Mouse (Mus musculus): ENCODE measurements around the gene Msantd2. TPM values are rescaled to one million over a fixed set of nuclear protein-coding genes. Genes with fewer than 3 reads are reported as not detected.

Msantd2 gene
- polyA plus RNA-seq, 1 experiment from 2014 or later = 17.5 TPM

GRCm38 (mm10) chr9:37501170-37501569, 12.1 kb downstream of the Msantd2 start:
- no peak overlapping the region for H3K4me2 ChIP-seq (ENCODE audit: low read length)
- H3K4me1 ChIP-seq (ENCODE audit: control insufficient read depth in 2 of 2, insufficient read depth in 2 of 2, low read length in 2 of 2) = 0 out of 4 replicates have a peak, but pooled peaks cover 0 to 4% of the 10 kb centered on the region in 2 experiments
- no peaks in the 10 kb centered on the region for H3K36me3 ChIP-seq (ENCODE audit: control insufficient read depth, insufficient read depth, low read length)
- no peaks in the 10 kb centered on the region for H3K9me3 ChIP-seq (ENCODE audit: control insufficient read depth, low read length)
- no peak overlapping the region for H3K9ac ChIP-seq (ENCODE audit: low read length)
- no peak overlapping the region for H3K27ac ChIP-seq (replicated peaks in 1 of 2; ENCODE audit: control insufficient read depth in 1 of 2, insufficient read depth in 1 of 2, low read depth in 2 of 2, low read length in 2 of 2)
- ATAC-seq (ENCODE audit: insufficient number of reproducible peaks, insufficient read depth, low FRiP score, low read depth) = no peak
- no peaks in the 10 kb centered on the region for H3K27me3 ChIP-seq (ENCODE audit: control insufficient read depth, insufficient read depth, low read length)
- no peak overlapping the region for H3K4me3 ChIP-seq (ENCODE audit: control insufficient read depth in 1 of 2, insufficient read depth in 1 of 2, low read depth in 1 of 2, low read length in 2 of 2)
- WGBS = 92% methylated on average over 1 of the region's 1 CpGs

- Histone ChIP-seq H3K9ac (ENCODE audit: low read length) (no peak overlapping the region), H3K36me3 (ENCODE audit: control insufficient read depth, insufficient read depth, low read length) (no peaks in the 10 kb centered on the region), H3K27me3 (ENCODE audit: control insufficient read depth, insufficient read depth, low read length) (no peaks in the 10 kb centered on the region), H3K4me3 (ENCODE audit: control insufficient read depth in 1 of 2, insufficient read depth in 1 of 2, low read depth in 1 of 2, low read length in 2 of 2) (no peak overlapping the region), H3K9me3 (ENCODE audit: control insufficient read depth, low read length) (no peaks in the 10 kb centered on the region), H3K4me1 (ENCODE audit: control insufficient read depth in 2 of 2, insufficient read depth in 2 of 2, low read length in 2 of 2) (0 out of 4 replicates have a peak, but pooled peaks cover 0 to 4% of the 10 kb centered on the region in 2 experiments), H3K4me2 (ENCODE audit: low read length) (no peak overlapping the region), H3K27ac (replicated peaks in 1 of 2; ENCODE audit: control insufficient read depth in 1 of 2, insufficient read depth in 1 of 2, low read depth in 2 of 2, low read length in 2 of 2) (no peak overlapping the region)
- no peak for ATAC-seq (ENCODE audit: insufficient number of reproducible peaks, insufficient read depth, low FRiP score, low read depth)
Measured at GRCm38 (mm10) chr9:37504348-37504747, 15.2 kb downstream of the Msantd2 start.

- H3K36me3 ChIP-seq (ENCODE audit: control insufficient read depth, insufficient read depth, low read length) = no peaks in the 10 kb centered on the region
- 0 out of 4 replicates have a peak, but pooled peaks cover 0 to 4% of the 10 kb centered on the region in 2 experiments for H3K4me1 ChIP-seq (ENCODE audit: control insufficient read depth in 2 of 2, insufficient read depth in 2 of 2, low read length in 2 of 2)
- no peak overlapping the region for H3K4me3 ChIP-seq (ENCODE audit: control insufficient read depth in 1 of 2, insufficient read depth in 1 of 2, low read depth in 1 of 2, low read length in 2 of 2)
- H3K27me3 ChIP-seq (ENCODE audit: control insufficient read depth, insufficient read depth, low read length) = no peaks in the 10 kb centered on the region
- no peaks in the 10 kb centered on the region for H3K9me3 ChIP-seq (ENCODE audit: control insufficient read depth, low read length)
- no peak for ATAC-seq (ENCODE audit: insufficient number of reproducible peaks, insufficient read depth, low FRiP score, low read depth)
- no peak overlapping the region for H3K9ac ChIP-seq (ENCODE audit: low read length)
- H3K27ac ChIP-seq (replicated peaks in 1 of 2; ENCODE audit: control insufficient read depth in 1 of 2, insufficient read depth in 1 of 2, low read depth in 2 of 2, low read length in 2 of 2) = no peak overlapping the region
- 89% methylated on average over 1 of the region's 1 CpGs for WGBS
- H3K4me2 ChIP-seq (ENCODE audit: low read length) = no peak overlapping the region
Measured at GRCm38 (mm10) chr9:37506023-37506422, 16.9 kb downstream of the Msantd2 start.

- Histone ChIP-seq H3K4me2 (ENCODE audit: low read length) (no peak overlapping the region), H3K4me3 (ENCODE audit: control insufficient read depth in 1 of 2, insufficient read depth in 1 of 2, low read depth in 1 of 2, low read length in 2 of 2) (no peak overlapping the region), H3K4me1 (ENCODE audit: control insufficient read depth in 2 of 2, insufficient read depth in 2 of 2, low read length in 2 of 2) (peaks cover 0 to 2% of the 10 kb centered on the region in 2 experiments), H3K9me3 (ENCODE audit: control insufficient read depth, low read length) (no peaks in the 10 kb centered on the region), H3K9ac (ENCODE audit: low read length) (no peak overlapping the region), H3K27me3 (ENCODE audit: control insufficient read depth, insufficient read depth, low read length) (no peaks in the 10 kb centered on the region), H3K36me3 (ENCODE audit: control insufficient read depth, insufficient read depth, low read length) (no peaks in the 10 kb centered on the region), H3K27ac (replicated peaks in 1 of 2; ENCODE audit: control insufficient read depth in 1 of 2, insufficient read depth in 1 of 2, low read depth in 2 of 2, low read length in 2 of 2) (no peak overlapping the region)
- WGBS = 93% methylated on average over 2 of the region's 2 CpGs
- ATAC-seq (ENCODE audit: insufficient number of reproducible peaks, insufficient read depth, low FRiP score, low read depth) = no peak
Measured at GRCm38 (mm10) chr9:37512097-37512496, 23.0 kb downstream of the Msantd2 start.

- peaks cover 9% of the 10 kb centered on the region for H3K36me3 ChIP-seq (ENCODE audit: control insufficient read depth, insufficient read depth, low read length)
- ATAC-seq (ENCODE audit: insufficient number of reproducible peaks, insufficient read depth, low FRiP score, low read depth) = no peak
- no peak overlapping the region for H3K4me3 ChIP-seq (ENCODE audit: control insufficient read depth in 1 of 2, insufficient read depth in 1 of 2, low read depth in 1 of 2, low read length in 2 of 2)
- no peaks in the 10 kb centered on the region for H3K27me3 ChIP-seq (ENCODE audit: control insufficient read depth, insufficient read depth, low read length)
- H3K4me1 ChIP-seq (ENCODE audit: control insufficient read depth in 2 of 2, insufficient read depth in 2 of 2, low read length in 2 of 2) = peaks cover 0 to 2% of the 10 kb centered on the region in 2 experiments
- no peaks in the 10 kb centered on the region for H3K9me3 ChIP-seq (ENCODE audit: control insufficient read depth, low read length)
- no peak overlapping the region for H3K4me2 ChIP-seq (ENCODE audit: low read length)
- WGBS = 60% methylated on average over 3 of the region's 3 CpGs
- H3K27ac ChIP-seq (replicated peaks in 1 of 2; ENCODE audit: control insufficient read depth in 1 of 2, insufficient read depth in 1 of 2, low read depth in 2 of 2, low read length in 2 of 2) = 0 out of 4 replicates have a peak overlapping the region, but pooled peaks of 1 of the 2 experiments have one; percentile 6
- no peak overlapping the region for H3K9ac ChIP-seq (ENCODE audit: low read length)
Measured at GRCm38 (mm10) chr9:37514456-37514855, 25.3 kb downstream of the Msantd2 start.

GRCm38 (mm10) chr9:37517467-37517866, 28.3 kb downstream of the Msantd2 start:
- H3K4me1 ChIP-seq (ENCODE audit: control insufficient read depth in 2 of 2, insufficient read depth in 2 of 2, low read length in 2 of 2) = peaks cover 0 to 2% of the 10 kb centered on the region in 2 experiments
- H3K36me3 ChIP-seq (ENCODE audit: control insufficient read depth, insufficient read depth, low read length) = peaks cover 32% of the 10 kb centered on the region
- no peak overlapping the region for H3K4me2 ChIP-seq (ENCODE audit: low read length)
- no peaks in the 10 kb centered on the region for H3K27me3 ChIP-seq (ENCODE audit: control insufficient read depth, insufficient read depth, low read length)
- no peaks in the 10 kb centered on the region for H3K9me3 ChIP-seq (ENCODE audit: control insufficient read depth, low read length)
- no peak overlapping the region for H3K4me3 ChIP-seq (ENCODE audit: control insufficient read depth in 1 of 2, insufficient read depth in 1 of 2, low read depth in 1 of 2, low read length in 2 of 2)
- WGBS = 68% methylated on average over 1 of the region's 1 CpGs
- no peak for ATAC-seq (ENCODE audit: insufficient number of reproducible peaks, insufficient read depth, low FRiP score, low read depth)
- H3K9ac ChIP-seq (ENCODE audit: low read length) = no peak overlapping the region
- H3K27ac ChIP-seq (replicated peaks in 1 of 2; ENCODE audit: control insufficient read depth in 1 of 2, insufficient read depth in 1 of 2, low read depth in 2 of 2, low read length in 2 of 2) = no peak overlapping the region

GRCm38 (mm10) chr9:37518991-37519390, 29.9 kb downstream of the Msantd2 start:
- 93% methylated on average over 8 of the region's 8 CpGs for WGBS
- no peak for ATAC-seq (ENCODE audit: insufficient number of reproducible peaks, insufficient read depth, low FRiP score, low read depth)

GRCm38 (mm10) chr9:37519995-37520394, 30.9 kb downstream of the Msantd2 start:
- 87% methylated on average over 2 of the region's 2 CpGs for WGBS

More at GRCm38 (mm10) chr9:37518991-37519390, 29.9 kb downstream of the Msantd2 start:
- H3K27me3 ChIP-seq (ENCODE audit: control insufficient read depth, insufficient read depth, low read length) = no peaks in the 10 kb centered on the region
- no peak overlapping the region for H3K4me3 ChIP-seq (ENCODE audit: control insufficient read depth in 1 of 2, insufficient read depth in 1 of 2, low read depth in 1 of 2, low read length in 2 of 2)
- H3K9ac ChIP-seq (ENCODE audit: low read length) = no peak overlapping the region
- no peak overlapping the region for H3K4me2 ChIP-seq (ENCODE audit: low read length)
- H3K36me3 ChIP-seq (ENCODE audit: control insufficient read depth, insufficient read depth, low read length) = peaks cover 44% of the 10 kb centered on the region
- no peak overlapping the region for H3K27ac ChIP-seq (replicated peaks in 1 of 2; ENCODE audit: control insufficient read depth in 1 of 2, insufficient read depth in 1 of 2, low read depth in 2 of 2, low read length in 2 of 2)
- peaks cover 0 to 2% of the 10 kb centered on the region in 2 experiments; a peak in 3 of 4 replicates for H3K4me1 ChIP-seq (ENCODE audit: control insufficient read depth in 2 of 2, insufficient read depth in 2 of 2, low read length in 2 of 2)
- H3K9me3 ChIP-seq (ENCODE audit: control insufficient read depth, low read length) = no peaks in the 10 kb centered on the region

More at GRCm38 (mm10) chr9:37519995-37520394, 30.9 kb downstream of the Msantd2 start:
- Histone ChIP-seq H3K4me2 (ENCODE audit: low read length) (no peak overlapping the region), H3K27ac (replicated peaks in 1 of 2; ENCODE audit: control insufficient read depth in 1 of 2, insufficient read depth in 1 of 2, low read depth in 2 of 2, low read length in 2 of 2) (no peak overlapping the region), H3K9me3 (ENCODE audit: control insufficient read depth, low read length) (no peaks in the 10 kb centered on the region), H3K27me3 (ENCODE audit: control insufficient read depth, insufficient read depth, low read length) (no peaks in the 10 kb centered on the region), H3K4me1 (ENCODE audit: control insufficient read depth in 2 of 2, insufficient read depth in 2 of 2, low read length in 2 of 2) (peaks cover under 1 to 2% of the 10 kb centered on the region in 2 experiments; a peak in 2 of 4 replicates), H3K9ac (ENCODE audit: low read length) (no peak overlapping the region), H3K4me3 (ENCODE audit: control insufficient read depth in 1 of 2, insufficient read depth in 1 of 2, low read depth in 1 of 2, low read length in 2 of 2) (no peak overlapping the region), H3K36me3 (ENCODE audit: control insufficient read depth, insufficient read depth, low read length) (peaks cover 49% of the 10 kb centered on the region)
- ATAC-seq (ENCODE audit: insufficient number of reproducible peaks, insufficient read depth, low FRiP score, low read depth) = no peak
